Mouse (Mus musculus) macrophage (primary cell): Measurements from ENCODE around the gene Tprn. TPM values are rescaled to one million over a fixed set of nuclear protein-coding genes. Genes with fewer than 3 reads are reported as not detected.
A peak's percentile ranks its signal among the peaks of the same experiment; 100 is the strongest.

Experiments
- H3K27ac ChIP-seq: fragments of 350-480 bp; formaldehyde crosslinking; 2 replicates; pipeline ENCODE4 v1.9.0; 2021
- H3K36me3 ChIP-seq: fragments of 350-480 bp; formaldehyde crosslinking; 2 replicates; pipeline ENCODE4 v1.9.0; 2021; ENCODE audit errors: inconsistent target
- H3K4me3 ChIP-seq: fragments of 350-480 bp; formaldehyde crosslinking; 2 replicates; pipeline ENCODE4 v1.9.0; 2021; ENCODE audit errors: inconsistent target
- H3K79me2 ChIP-seq: fragments of 350-480 bp; formaldehyde crosslinking; 2 replicates; pipeline ENCODE4 v1.9.0; 2021; ENCODE audit errors: inconsistent target
- WGBS: methylation state at CpG from one replicate; pipeline ENCODE4 v1.1.7; 2026; ENCODE audit warnings: inconsistent platforms; ENCODE audit not compliant: missing documents; 5-methylcytosine and 5-hydroxymethylcytosine counted together
- polyA plus RNA-seq: library from polyadenylated mRNA; stranded (reverse); fragments of 250-400 nt; gene quantifications from 3 replicates; pipeline ENCODE4 v1.2.4, GENCODE M21; 2018; ENCODE audit warnings: inconsistent platforms

The Tprn gene
- polyA plus RNA-seq, 1 experiment from 2014 or later: 6.1 TPM

GRCm38 (mm10) chr2:25265897-25266656 is 3.7 kb downstream of the Tprn start:
- 52% methylated on average over 6 of the region's 6 CpGs for WGBS
- H3K36me3 ChIP-seq: peaks cover 11% of the 10 kb centered on the region; the same call in 1 of the 2 replicates
- H3K4me3 ChIP-seq: no peak overlapping the region; the same call in 1 of the 2 replicates
- peak overlapping the region; percentile 39 for H3K27ac ChIP-seq
- peaks cover 60% of the 10 kb centered on the region for H3K79me2 ChIP-seq

GRCm38 (mm10) chr2:25266720-25267119 is 4.3 kb downstream of the Tprn start:
- 67% methylated on average over 2 of the region's 2 CpGs for WGBS
- Histone ChIP-seq H3K4me3 (no peak overlapping the region), H3K79me2 (peaks cover 67% of the 10 kb centered on the region), H3K27ac (peak overlapping the region; percentile 39; the same call in 1 of the 2 replicates), H3K36me3 (peaks cover 11% of the 10 kb centered on the region; the same call in 1 of the 2 replicates)

- Histone ChIP-seq H3K79me2 (peaks cover 70% of the 10 kb centered on the region), H3K27ac (no peak overlapping the region), H3K36me3 (peaks cover 11% of the 10 kb centered on the region; the same call in 1 of the 2 replicates), H3K4me3 (no peak overlapping the region)
Observed at GRCm38 (mm10) chr2:25267241-25267640, 4.8 kb downstream of the Tprn start.

GRCm38 (mm10) chr2:25267746-25268309 is 5.4 kb downstream of the Tprn start:
- Histone ChIP-seq H3K4me3 (no peak overlapping the region), H3K79me2 (peaks cover 75% of the 10 kb centered on the region), H3K36me3 (peaks cover 11% of the 10 kb centered on the region; the same call in 1 of the 2 replicates), H3K27ac (no peak overlapping the region)
- WGBS: 95% methylated on average over 4 of the region's 4 CpGs

GRCm38 (mm10) chr2:25271827-25272511 is 9.6 kb downstream of the Tprn start, which contains the start of the genes Ssna1 and Anapc2:
TSS of gene Ssna1 (minus strand) at chr2:25272438.
TSS of gene Anapc2 (plus strand) at chr2:25272478.
- Histone ChIP-seq H3K4me3 (peak within 1 kb of the TSS; percentile 97), H3K36me3 (peaks cover 42% of the 10 kb centered on the region), H3K27ac (peak within 1 kb of the TSS; percentile 64), H3K79me2 (peaks cover 54% of the 10 kb centered on the region)
- WGBS: under 1% methylated on average over 48 of the region's 55 CpGs

GRCm38 (mm10) chr2:25272515-25272914 is 10.1 kb downstream of the Tprn start:
- peak overlapping the region; percentile 38 for H3K27ac ChIP-seq
- under 1% methylated on average over 18 of the region's 29 CpGs for WGBS
- peaks cover 47% of the 10 kb centered on the region for H3K36me3 ChIP-seq
- H3K4me3 ChIP-seq: peak overlapping the region; percentile 97
- peaks cover 48% of the 10 kb centered on the region for H3K79me2 ChIP-seq

- peaks cover 52% of the 10 kb centered on the region for H3K36me3 ChIP-seq
- peaks cover 43% of the 10 kb centered on the region for H3K79me2 ChIP-seq
- WGBS: 39% methylated on average over 16 of the region's 16 CpGs
- H3K27ac ChIP-seq: peak overlapping the region; percentile 38
- H3K4me3 ChIP-seq: peak overlapping the region; percentile 97
Observed at GRCm38 (mm10) chr2:25273010-25273409, 10.6 kb downstream of the Tprn start.

GRCm38 (mm10) chr2:25278928-25279882 is 16.8 kb downstream of the Tprn start:
- H3K36me3 ChIP-seq: peaks cover 92% of the 10 kb centered on the region
- no peak overlapping the region for H3K27ac ChIP-seq
- peaks cover 1% of the 10 kb centered on the region; the same call in 1 of the 2 replicates for H3K79me2 ChIP-seq
- 73% methylated on average over 13 of the region's 13 CpGs for WGBS
- H3K4me3 ChIP-seq: no peak overlapping the region

GRCm38 (mm10) chr2:25285551-25285950 is 23.1 kb downstream of the Tprn start:
- 92% methylated on average over 2 of the region's 2 CpGs for WGBS
- no peak overlapping the region for H3K27ac ChIP-seq
- peaks cover 50% of the 10 kb centered on the region for H3K36me3 ChIP-seq
- H3K4me3 ChIP-seq: no peak overlapping the region
- H3K79me2 ChIP-seq: no peaks in the 10 kb centered on the region

- Histone ChIP-seq H3K79me2 (no peaks in the 10 kb centered on the region), H3K27ac (no peak overlapping the region), H3K4me3 (no peak overlapping the region), H3K36me3 (peaks cover 43% of the 10 kb centered on the region)
- 89% methylated on average over 1 of the region's 1 CpGs for WGBS
Observed at GRCm38 (mm10) chr2:25286314-25286713, 23.9 kb downstream of the Tprn start.

- 47% methylated on average over 7 of the region's 7 CpGs for WGBS
- Histone ChIP-seq H3K36me3 (peaks cover 37% of the 10 kb centered on the region), H3K4me3 (no peak overlapping the region), H3K27ac (no peak overlapping the region), H3K79me2 (no peaks in the 10 kb centered on the region)
Observed at GRCm38 (mm10) chr2:25286837-25287636, 24.6 kb downstream of the Tprn start.

- Histone ChIP-seq H3K27ac (no peak within 1 kb of the TSS), H3K36me3 (peaks cover 27% of the 10 kb centered on the region), H3K4me3 (no peak within 1 kb of the TSS), H3K79me2 (no peaks in the 10 kb centered on the region)
- 93% methylated on average over 6 of the region's 6 CpGs for WGBS
Observed at GRCm38 (mm10) chr2:25287927-25288649, 25.7 kb downstream of the Tprn start, which contains the start of gene Tmem210. TSS of gene Tmem210 (plus strand) at chr2:25288145.
